Mouse (Mus musculus) T-helper 17 cell (primary cell): ENCODE measurements around the gene Ogg1.

Source experiments
- in situ Hi-C, 2 experiments: fragments of 300-600 bp; cut with MboI, MseI; formaldehyde crosslinking; loops; 1 replicate in 1 of 2; 2 replicates in 1 of 2; pipeline ENCODE4 v1.15.1; 2025; ENCODE audit warnings: high pct_unique_total_duplicates in 2 of 2

The Ogg1 gene

DNA sequence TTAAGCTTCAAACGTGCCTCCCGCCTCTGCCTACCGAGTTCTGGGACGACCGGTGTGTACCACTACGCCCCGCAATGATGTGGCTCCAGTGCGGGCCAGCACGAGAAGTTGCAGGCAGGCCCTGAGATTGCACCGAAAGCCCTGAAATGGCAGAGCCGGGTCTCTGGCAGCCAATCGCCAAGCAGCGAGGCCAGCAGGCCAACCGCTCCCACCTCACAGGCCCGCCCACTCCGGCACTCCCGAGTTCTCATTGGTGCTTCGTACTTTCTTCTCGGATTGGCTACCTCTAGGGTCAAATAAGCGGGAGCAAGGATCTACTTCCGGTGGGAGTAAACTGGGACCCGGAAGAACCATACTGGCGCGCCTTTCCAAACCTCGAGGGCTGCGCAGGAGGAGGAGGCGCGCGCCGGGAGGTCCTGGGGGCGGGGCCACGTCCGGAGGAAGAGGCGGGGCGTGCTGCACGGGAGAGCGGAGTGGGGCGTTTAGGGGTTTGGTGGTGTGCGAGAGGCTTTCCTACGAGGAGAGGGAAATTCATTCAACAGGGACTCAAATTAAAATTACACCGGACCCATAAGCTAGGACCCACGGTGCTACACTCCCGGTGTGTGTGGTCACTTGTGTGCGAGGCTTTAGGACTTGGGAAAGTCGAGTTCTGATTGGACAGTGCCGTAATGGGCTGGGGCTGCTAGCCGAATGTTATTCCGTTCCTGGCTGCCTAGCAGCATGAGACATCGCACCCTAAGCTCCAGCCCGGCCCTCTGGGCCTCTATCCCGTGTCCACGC lies at the start of gene Ogg1:
TSS of gene Ogg1 (plus strand) at position 440 of the 783 bp plus-strand sequence.
- in situ Hi-C loops, result no loop called here

DNA sequence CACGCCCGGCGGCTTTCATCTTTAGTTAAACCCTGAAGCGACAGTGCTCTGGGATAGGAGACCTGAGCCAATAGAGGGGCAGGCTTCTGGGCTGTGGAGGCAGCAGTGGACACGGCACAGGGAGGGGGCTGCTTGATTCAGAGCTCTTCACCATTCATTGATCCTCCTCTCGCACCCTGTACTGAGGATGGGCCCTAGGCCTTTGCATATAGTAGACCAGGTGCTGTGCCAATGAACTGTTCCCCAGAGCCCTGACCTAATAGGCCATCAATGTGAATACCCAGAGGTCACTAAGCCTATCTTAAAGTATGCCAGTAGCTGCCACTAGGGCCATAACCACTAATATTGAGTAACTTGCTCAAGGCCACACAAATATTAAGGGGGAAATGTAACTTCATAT lies 45.1 kb upstream of the Ogg1 start:
- in situ Hi-C loops, result no loop called here

DNA sequence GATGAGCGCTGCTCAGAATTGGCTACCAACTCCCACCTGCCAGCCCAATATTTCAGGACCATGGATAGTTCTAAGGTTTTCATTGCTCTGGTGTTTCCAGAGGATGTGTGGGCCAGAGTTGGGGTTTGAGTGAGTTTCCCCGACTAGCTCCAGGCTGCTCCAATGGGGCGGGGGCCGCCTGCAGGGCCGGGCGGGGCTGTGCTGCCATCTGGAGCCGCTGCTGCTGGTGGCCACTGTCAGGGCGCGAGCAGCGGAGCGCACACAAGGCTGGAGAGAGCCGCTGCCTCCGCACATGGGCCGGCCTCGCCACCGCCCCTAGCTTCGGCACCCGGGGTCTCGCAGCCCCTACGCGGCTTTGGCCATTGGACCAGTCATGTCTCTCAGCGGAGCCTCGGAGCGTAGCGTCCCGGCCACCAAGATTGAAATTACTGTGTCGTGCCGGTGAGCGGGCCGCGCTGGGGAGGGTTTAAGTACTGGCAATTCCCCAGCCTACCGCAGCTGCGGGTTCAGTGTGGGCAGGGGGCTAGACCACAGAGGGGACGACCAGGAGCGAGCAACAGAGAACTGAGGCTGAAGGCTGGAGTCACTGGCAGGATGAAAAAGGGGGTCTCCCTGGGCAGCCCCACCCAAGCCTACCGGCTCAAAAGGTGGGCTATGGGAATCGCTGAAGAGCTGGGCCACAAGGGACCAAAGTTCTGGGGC lies 44.5 kb upstream of the Ogg1 start, which contains the start of gene Cpne9:
TSS of gene Cpne9 (plus strand) at position 207 of the 702 bp plus-strand sequence.
- in situ Hi-C loops, result no loop called here

DNA sequence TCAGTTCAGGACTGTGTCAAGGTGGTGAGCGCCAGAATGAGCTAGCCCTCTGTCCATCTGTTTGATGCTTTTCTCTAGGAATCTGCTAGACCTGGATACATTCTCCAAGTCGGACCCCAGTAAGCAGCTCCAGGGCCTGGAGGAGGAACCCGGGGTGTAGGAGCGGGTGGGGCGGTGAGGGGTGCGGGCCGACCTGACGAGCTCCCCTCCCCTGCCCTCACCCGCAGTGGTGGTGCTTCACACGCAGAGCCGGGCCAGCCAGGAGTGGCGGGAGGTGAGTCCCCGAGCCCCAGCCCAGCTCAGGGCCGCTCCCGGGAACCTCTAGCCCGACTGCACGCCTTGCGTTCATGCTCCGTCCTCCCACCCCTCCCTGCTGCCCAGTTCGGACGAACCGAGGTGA lies 43.8 kb upstream of the Ogg1 start:
- in situ Hi-C loops, result no loop called here

DNA sequence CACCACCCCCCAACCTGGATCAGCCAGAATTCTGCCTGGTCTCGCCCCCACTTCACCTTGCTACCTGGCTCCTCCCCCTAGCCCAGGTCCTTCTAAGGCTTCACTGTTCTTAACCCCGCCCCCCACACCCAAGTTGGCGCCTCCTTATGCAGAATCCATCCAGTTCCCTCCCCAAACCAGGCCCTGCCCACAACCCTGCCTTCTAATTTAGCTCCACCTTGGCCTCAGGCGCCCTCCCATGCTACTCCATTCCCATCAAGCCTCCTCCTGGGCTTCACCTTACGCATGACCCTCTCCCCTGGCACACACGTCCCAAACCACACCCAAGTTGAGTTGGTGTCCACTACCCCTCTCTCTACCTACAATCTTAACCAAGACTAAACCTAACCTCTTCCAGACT lies 43.3 kb upstream of the Ogg1 start:
- in situ Hi-C loops, result no loop called here

DNA sequence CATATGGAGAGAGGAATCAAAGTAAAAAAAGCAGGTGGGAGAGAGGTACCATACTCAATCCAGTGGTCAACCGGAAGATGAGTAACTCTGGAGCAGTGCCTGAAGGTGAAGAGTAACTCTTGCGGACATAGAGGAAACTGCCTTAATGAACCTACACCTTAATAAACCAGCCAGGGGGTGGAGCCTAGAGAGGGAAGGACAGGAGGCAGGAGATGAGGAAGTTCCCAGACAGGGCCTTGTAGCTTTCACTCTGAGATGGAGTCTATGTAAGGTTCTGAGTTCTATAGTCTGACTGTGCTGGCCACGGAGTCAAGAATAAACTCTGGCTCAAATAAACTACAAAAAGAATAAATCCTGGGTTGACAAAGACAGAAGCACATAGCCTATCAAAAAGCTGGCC lies 41.8 kb upstream of the Ogg1 start:
- in situ Hi-C loops, result no loop called here

DNA sequence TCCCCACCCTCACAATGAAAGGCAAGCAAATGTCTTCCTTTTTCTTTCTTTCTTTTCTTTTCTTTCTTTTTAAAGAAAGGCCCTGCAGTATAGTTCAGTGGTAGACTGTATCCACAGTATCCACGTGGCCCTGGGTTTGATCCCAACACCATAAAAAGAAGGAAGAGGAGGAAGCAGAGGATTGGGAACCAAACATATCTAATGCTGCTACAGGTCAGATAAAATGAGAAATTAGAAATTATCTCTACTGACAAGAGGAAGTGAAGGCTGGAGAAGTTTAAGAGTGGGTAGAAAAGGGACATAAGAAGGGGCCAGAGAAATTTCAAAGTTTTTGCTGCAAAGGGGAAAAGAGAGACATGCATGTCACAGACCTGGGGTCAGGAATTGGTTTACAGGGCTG lies 40.5 kb upstream of the Ogg1 start:
- in situ Hi-C loops, result no loop called here

DNA sequence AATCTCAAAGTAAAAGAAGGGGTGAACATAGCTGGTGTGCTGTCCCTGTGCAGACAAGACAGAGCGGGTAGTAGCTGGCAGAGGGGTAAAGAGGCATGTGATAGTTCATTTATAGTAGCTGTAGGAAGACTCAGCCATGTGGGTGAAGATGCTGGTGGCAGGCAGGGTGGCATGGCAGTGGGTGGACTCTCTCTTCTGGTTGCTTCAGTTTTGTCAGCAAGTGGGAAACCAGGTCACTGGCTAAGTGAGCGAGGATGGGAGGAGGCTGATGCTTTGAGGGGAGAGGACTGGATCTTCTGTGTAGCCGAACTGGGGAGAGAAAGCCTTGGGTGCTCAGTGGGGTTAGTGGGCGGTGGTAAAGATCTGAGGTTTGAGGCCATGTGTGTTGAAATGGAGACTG lies 39.5 kb upstream of the Ogg1 start:
- in situ Hi-C loops, result no loop called here

DNA sequence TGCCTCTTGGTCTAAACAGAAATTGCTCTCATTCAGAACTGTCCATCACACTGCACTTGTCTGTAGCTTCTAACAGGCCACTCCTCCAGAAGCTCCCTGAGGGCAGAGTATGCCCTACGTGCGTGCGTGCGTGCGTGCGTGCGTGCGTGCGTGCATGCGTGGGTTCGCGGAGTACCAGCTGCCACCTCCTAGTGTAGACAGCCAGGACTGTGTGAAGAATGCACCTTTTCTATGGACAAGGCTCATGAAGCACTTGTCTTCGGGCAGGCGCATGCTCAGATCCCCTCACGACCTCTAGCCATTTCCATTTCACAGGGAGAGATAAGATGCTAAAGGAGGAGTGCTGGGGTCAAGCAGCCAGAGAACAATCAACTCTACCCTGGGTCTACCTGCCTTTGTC lies 37.4 kb upstream of the Ogg1 start:
- in situ Hi-C loops, result no loop called here

DNA sequence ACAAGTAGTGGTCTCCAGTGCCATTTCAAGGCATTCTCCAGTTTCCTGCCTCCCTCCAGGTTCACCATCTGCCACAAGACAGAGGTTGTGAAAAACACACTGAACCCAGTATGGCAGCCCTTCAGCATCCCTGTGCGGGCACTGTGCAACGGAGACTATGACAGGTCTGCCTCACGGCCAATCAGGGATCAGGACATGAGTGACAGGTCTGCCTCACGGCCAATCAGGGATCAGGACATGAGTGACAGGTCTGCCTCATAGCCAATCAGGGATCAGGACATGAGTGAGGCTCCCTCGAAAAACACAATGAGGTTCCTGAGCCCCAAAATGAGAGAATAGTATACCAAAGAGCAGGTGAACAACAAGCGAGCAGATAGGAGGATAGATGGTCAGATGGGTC lies 36.4 kb upstream of the Ogg1 start:
- in situ Hi-C loops, result no loop called here

DNA sequence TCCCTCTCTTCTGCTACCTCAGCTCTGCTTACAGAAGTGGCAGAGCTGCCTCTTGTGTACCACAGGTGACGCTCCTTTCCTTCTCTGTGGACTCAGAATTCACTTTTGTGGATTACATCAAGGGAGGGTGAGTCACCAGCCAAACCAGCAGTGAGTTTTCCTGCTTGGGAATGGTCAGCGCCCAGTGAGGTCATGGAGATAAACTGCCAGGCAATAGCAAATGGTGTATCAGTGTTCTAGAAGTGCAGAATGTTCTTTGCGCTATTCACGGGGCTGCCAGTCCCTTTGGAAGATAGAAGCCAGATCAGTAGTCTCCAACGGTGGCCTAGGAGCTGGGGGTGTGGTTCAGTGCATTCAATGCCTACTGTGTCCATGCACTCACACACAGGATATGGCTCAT lies 33.8 kb upstream of the Ogg1 start:
- in situ Hi-C loops, result no loop called here

DNA sequence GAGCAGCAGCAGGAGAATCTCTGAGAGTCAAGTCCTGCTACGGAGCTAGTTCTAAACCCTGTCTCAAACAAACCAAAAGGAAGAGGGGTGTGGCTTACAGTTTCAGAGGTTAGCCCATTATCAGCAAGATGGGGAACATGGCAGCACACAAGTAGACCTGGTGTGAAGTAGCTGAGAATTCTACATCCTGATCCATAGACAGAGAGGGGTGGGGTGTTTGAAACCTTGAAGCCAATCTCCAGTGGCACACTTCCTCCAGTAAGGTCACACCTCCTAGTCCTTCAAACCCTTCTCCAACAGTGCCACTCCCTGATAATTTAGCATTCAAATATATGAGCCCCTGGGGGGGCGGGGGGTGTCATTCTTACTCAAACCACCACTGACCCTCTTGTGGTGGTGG lies 30.7 kb upstream of the Ogg1 start:
- in situ Hi-C loops, result no loop called here

DNA sequence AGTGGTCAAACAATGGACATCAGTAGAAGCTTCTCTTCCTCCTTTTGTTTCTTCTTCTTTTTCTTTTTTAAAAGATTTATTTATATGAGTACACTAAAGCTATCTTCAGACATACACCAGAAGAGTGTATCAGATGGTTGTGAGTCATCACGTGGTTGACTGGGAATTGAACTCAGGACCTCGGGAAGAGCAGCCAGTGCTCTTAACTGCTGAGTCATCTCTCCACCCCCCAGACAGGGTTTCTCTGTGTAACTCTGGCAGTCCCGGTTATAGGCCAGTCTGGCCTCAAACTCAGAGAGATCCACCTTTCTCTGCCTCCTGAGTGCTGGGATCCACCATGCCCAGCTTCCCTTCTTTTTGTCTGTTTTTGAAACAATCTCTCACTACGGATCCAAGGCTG lies 30.1 kb upstream of the Ogg1 start:
- in situ Hi-C loops, result no loop called here

DNA sequence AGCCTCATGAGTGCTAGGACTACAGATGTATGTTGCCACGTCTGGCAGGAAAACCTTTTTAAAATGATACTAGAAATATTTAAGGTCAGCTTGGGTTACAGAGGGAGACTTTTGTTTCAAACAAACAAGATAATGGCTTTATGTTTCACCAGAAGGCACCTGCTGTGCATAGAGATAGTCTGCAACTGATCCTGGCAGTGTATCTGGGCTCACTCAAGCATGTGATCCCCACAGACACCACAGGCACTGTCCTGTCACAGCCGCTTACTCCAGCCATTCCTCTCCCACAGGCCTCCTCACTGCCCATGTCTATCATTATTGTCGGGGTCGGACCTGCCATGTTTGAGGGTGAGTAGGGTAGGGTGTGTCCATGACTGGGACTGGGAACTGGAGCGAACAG lies 25.4 kb upstream of the Ogg1 start:
- in situ Hi-C loops, result loop anchor here (5.0 to 10.0 kb wide), 3 partner anchors 59 to 259 kb away; partner anchors contain the start of gene Thumpd3 (in 1 of the 2)

DNA sequence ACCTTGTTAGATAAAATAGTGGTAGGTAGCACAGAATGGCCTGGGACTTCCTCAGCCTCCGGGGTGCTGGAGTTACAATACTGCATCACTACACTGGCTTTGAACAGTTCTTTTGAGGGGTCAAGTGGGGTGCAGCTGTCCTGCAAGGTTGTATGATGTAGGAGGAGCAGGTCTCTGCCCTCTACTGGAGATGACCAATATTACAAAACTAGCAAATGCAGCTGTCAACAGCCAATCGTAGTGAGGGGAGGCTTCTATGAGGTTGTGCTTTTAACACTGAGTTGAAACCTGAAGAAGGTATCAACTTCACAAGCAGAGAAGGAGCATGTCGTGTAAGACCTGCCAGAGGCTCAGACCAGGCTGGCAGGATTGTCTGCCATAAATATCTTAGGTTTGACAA lies 24.5 kb upstream of the Ogg1 start:
- in situ Hi-C loops, result loop anchor here (5.0 to 10.0 kb wide), 3 partner anchors 60 to 260 kb away; partner anchors contain the start of gene Thumpd3 (in 1 of the 2)

DNA sequence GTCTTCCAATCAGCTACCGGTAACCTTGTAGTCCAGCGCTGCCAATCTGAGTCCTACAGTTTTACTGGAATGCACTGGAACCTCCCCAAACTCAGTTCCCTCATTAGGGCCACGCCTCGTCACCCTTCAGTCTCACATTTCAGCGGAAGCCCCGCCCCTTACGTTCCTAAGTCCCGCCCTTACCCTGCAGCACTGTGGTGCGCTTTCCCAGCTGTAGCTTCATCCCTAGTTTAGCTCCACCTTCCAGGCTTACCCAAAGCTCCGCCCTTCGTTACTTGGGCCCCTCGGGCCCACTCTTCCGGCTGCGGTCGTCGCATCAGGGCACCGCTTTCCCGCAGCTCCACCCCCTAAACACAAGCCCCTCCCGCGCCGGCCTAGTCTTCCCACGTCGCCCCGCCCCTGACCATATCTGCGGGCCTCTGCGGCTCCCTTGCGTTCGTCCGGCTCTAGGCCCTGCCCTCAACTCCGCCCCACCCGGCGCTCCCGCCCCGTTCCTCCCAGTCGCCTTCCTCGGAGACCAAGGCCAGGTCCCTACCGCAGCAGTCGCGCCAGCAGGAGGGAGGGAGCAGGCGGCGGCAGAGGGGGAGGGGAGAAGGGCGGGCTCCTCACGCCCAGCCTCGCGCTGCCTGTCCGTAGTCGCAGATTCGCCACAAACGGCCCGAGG lies 20.3 kb upstream of the Ogg1 start:
- in situ Hi-C loops, result loop anchor here in 1 of 2 experiments (10.0 kb wide), 1 partner anchor 262 kb away; the partner anchor contains the start of gene Thumpd3

DNA sequence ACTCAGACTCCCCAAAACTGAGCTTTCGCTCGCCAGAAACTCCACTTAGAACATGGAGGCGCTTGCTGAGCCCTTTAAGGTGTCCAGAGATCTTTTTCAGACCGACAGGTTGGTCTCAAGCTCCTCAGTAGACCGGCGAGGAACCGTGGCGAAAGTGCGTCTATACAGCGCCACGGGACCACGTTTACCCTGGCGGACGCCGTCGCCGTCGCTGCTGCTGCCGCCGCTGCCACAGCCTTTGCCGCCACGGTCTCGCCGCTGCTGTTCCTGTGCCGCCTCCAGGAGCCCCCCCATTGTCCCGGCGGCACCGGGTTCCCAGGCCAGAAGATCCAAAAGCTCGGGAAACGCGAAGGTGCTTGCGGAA lies 19.8 kb upstream of the Ogg1 start, which contains the start of gene Brpf1:
TSS of gene Brpf1 (plus strand) at position 152 of the 364 bp plus-strand sequence.
- in situ Hi-C loops, result loop anchor here in 1 of 2 experiments (10.0 kb wide), 1 partner anchor 262 kb away; the partner anchor contains the start of gene Thumpd3

DNA sequence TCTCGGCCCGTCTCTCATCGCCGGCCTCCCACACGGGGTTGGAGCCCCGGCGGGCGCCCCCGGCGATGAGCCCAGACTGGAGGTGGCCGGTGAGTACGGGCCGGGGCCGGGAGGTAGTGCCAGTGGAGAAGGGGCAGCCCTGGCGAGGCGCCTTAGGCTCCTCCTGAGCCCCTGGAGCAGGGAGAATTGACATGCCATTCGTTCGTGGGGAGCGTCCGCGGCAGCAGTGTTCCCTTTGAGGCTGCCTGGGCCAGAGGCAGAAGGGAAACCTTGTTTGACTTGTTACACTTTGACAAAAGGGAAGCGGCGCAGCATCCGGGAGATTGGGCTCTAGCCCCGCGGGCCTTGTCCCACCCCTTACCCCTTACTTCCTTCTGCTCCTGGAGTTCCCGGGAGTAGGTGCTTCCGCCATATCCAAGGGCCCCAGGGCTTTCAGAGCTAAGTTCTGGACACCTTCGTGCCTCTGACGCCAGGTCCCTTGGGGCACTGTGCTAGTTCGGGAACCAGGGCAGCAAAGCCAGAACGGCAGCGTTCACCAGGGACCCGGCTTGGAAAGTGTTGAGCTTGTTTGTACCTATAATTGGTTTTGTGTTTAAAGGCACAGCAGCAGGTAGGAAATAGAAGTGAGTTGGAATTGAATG lies 19.2 kb upstream of the Ogg1 start:
- in situ Hi-C loops, result loop anchor here in 1 of 2 experiments (10.0 kb wide), 1 partner anchor 263 kb away; the partner anchor contains the start of gene Thumpd3

DNA sequence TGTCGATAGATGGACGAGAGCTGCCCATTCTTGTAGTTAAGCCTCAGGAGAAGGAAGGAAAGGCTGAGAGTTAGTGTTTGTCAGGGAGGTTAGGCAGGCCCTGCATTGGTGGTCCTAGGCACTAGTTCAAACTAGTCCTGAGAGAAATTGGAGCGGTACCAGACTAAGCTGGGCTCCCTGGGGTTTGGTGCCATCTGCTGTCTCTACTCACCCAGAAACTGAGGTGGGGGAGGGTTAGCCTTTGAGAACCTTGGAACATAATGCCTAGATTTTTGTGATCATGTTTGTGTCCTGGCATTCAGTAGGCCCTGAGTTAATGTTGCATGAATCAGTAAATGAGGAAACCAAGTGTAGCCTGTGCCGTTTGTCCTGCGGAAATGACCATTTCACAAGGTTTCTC lies 18.6 kb upstream of the Ogg1 start:
- in situ Hi-C loops, result loop anchor here in 1 of 2 experiments (10.0 kb wide), 1 partner anchor 263 kb away; the partner anchor contains the start of gene Thumpd3

DNA sequence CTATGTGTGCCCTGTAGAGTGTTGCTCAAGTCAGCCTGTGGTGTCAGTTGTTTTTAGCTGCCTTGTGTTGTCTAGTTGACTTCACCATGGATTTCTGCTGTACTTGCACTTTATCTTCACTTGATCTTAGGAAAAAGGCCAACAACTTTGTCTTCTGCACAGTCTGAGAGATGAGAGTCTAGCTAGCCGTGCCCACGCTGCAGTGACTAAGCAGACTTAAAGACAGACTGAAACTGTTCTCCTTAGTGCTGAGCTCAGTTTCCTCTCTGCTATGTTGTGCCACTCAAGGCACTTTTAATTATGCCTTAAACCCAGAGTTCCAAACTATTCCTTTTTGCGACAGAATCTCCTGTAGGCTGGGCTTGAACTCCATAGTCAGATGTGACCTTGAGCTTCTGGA lies 10.8 kb upstream of the Ogg1 start:
- in situ Hi-C loops, result loop anchor here (10.0 kb wide), 2 partner anchors 181 to 389 kb away; no protein-coding TSS in a partner anchor

DNA sequence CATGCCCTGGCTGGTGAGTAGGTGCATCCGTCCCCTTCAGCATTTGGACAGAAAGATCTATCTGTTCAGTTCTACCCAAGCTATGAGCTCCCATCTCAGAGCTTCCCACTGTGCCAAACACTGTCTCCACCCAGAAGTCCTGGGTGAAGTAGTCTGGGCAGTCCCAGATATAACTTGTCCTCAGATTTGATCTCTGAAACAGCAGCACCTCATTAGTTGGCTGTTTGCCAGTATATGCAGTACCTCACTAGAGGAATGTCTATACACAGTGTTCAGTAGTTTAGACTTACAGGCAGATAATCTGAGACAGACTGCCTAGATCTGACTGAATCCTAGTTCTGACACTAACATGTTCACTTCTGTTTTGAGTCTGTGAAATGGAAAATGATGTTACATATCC lies 2.6 kb downstream of the Ogg1 start:
- in situ Hi-C loops, result no loop called here
